Mouse (Mus musculus) lung, postnatal 0 days (tissue): ENCODE data around the gene Eml1. TPM values are rescaled to one million over a fixed set of nuclear protein-coding genes. Genes with fewer than 3 reads are reported as not detected.

Experiments used
- ATAC-seq: fragments of 200-750 bp; cut with Nextera tagmentation; 2 replicates; pipeline ENCODE4 v1.8.0; 2017; ENCODE audit warnings: moderate library complexity
- DNase-seq: peaks from one replicate; pipeline ENCODE4 v3.0.0-alpha.2; 2016; ENCODE audit warnings: low spot score
- H3K27ac ChIP-seq: fragments of 300-500 bp; sonication (generic); 2 replicates; pipeline ENCODE4 v1.5.1; 2014; ENCODE audit warnings: antibody characterized with exemption, mild to moderate bottlenecking, low read length, mixed read lengths
- H3K27me3 ChIP-seq: fragments of 300-500 bp; sonication (generic); replicated peaks from 2 replicates; pipeline ENCODE4 v1.6.1; 2014; ENCODE audit warnings: low read length, mixed read lengths; ENCODE audit not compliant: insufficient read depth
- H3K36me3 ChIP-seq: fragments of 300-500 bp; sonication (generic); 2 replicates; pipeline ENCODE4 v1.6.1; 2014; ENCODE audit warnings: low read length, mixed read lengths; ENCODE audit not compliant: insufficient read depth
- H3K4me1 ChIP-seq: fragments of 300-500 bp; sonication (generic); 2 replicates; pipeline ENCODE4 v1.6.1; 2014; ENCODE audit warnings: antibody characterized with exemption, low read depth, low read length, mixed read lengths; ENCODE audit not compliant: insufficient read depth
- H3K4me2 ChIP-seq: fragments of 300-500 bp; sonication (generic); replicated peaks from 2 replicates; pipeline ENCODE4 v1.6.1; 2014; ENCODE audit warnings: low read depth, mild to moderate bottlenecking, low read length, moderate library complexity, mixed read lengths
- H3K4me3 ChIP-seq: fragments of 300-500 bp; sonication (generic); 2 replicates; pipeline ENCODE4 v1.5.1; 2014; ENCODE audit warnings: low read depth, low read length
- H3K9ac ChIP-seq: fragments of 300-500 bp; sonication (generic); replicated peaks from 2 replicates; pipeline ENCODE4 v1.6.1; 2014; ENCODE audit warnings: low read depth, mild to moderate bottlenecking
- H3K9me3 ChIP-seq: fragments of 300-500 bp; sonication (generic); 2 replicates; pipeline ENCODE4 v1.6.1; 2016; ENCODE audit warnings: low read length, mixed read lengths
- CTCF ChIP-seq: IDR thresholded peaks from 2 replicates; pipeline ENCODE4 v1.5.1; 2016; ENCODE audit warnings: antibody characterized with exemption, mild to moderate bottlenecking
- EP300 ChIP-seq: IDR thresholded peaks from 2 replicates; pipeline ENCODE4 v1.6.1; 2016; ENCODE audit warnings: antibody characterized with exemption, mild to moderate bottlenecking, control low read depth
- WGBS: fragments of 180-500 bp; shearing (Covaris S2); extraction: QIAGEN DNeasy Blood & Tissue Kit; methylation state at CpG from one replicate; pipeline ENCODE4 v1.1.7; 2014; 5-methylcytosine and 5-hydroxymethylcytosine counted together
- polyA plus RNA-seq: library from polyadenylated mRNA; unstranded; fragments of >200 nt; fragmentation: Nextera tagmentation; extraction: Ambion mirVana; gene quantifications from 2 replicates; pipeline ENCODE4 v1.2.1, GENCODE M21; 2015

Eml1 gene
- polyA plus RNA-seq, 1 experiment from 2014 or later, result 55.0 TPM

DNA sequence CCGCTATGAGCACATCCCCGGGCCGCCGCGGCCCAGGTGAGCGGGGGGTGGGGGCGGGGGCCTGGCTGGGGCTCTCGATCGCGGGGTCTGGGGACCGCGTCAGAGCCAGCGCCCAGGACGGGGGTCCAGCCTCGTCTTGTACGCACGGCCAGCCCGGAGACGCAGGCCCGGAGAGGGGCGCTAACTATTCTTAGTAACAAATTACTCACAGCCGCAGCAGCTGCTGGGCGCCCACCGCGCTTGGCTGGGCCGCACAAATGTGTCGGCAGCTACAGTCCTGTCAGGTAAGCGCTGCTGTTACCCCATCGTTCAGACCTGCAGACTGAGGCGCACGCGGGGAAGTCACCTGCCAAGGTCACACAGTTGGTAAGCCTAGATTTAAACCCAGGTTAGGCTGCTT, 36.2 kb upstream of the Eml1 start:
- Histone ChIP-seq H3K4me2 (peak overlapping the region; percentile 96), H3K4me3 (peak overlapping the region; percentile 49), H3K27ac (no peak overlapping the region), H3K9me3 (no peaks in the 10 kb centered on the region), H3K9ac (0 out of 2 replicates have a peak overlapping the region, but pooled peaks have one; percentile 26), H3K36me3 (no peaks in the 10 kb centered on the region), H3K4me1 (peaks cover 11% of the 10 kb centered on the region; the same call in 1 of the 2 replicates), H3K27me3 (peaks cover 3% of the 10 kb centered on the region)
- no peak for DNase-seq
- WGBS, result 1% methylated on average over 32 of the region's 32 CpGs
- TF ChIP-seq CTCF, result no peak
- TF ChIP-seq EP300, result no peak
- ATAC-seq, result no peak; the same call in none of the 2 replicates

DNA sequence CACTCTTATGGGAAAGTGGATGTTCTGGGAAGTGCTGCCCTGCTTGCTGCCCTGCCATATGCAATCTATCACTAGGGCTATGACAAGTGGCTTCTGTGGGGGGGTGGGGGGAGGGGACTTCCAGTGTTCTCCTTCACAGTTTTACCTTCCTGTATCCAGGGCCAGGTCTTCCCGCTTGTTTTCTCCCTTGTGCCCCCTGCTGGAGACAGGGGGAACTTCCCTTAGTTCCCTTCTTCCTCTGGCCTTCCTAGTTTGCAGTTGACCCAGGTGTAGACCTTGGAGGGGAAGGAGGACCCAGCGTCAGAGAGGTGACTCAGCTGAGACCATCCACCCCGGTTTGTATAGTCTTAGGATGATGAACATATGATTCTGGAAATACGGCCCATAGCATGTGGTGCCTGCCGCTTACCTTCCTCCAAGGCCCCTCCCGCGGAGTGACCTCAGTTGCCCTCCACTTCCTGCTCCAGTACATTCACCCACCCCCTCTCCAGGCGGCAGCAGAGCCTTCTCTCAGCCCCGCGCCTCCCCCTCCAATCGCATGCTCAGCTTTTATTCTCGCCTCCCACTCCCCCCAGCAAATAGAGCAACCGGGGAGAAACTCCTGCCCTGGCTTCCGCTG, 32.1 kb upstream of the Eml1 start:
- Histone ChIP-seq H3K4me1 (peaks cover 4% of the 10 kb centered on the region; the same call in 1 of the 2 replicates), H3K27ac (no peak overlapping the region), H3K4me3 (no peak overlapping the region), H3K36me3 (no peaks in the 10 kb centered on the region), H3K4me2 (no peak overlapping the region), H3K9me3 (no peaks in the 10 kb centered on the region), H3K27me3 (peaks cover 3% of the 10 kb centered on the region; the same call in 1 of the 2 replicates), H3K9ac (no peak overlapping the region)
- DNase-seq (peak; percentile 66), ATAC-seq (no peak)
- WGBS, result 21% methylated on average over 13 of the region's 14 CpGs
- TF ChIP-seq CTCF (peak; percentile 87), EP300 (no peak)

DNA sequence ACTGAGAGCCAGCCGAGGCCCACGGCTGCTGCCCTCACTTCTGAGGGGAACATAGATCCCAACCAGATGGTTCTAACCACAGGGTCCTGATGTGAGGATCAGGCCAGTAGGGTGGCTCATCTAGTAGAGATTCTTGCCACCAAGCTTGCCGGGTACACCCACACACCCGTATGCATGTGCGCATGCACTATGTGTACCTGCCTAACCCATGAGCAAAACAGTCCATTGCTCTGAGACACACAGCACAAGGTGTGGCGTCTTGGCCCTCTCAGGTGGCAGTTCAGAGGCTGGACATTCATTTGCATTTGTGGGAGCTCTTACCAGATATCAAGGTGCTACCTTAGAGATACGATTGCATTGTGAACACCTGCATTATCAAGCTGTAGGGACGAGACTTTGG, 22.6 kb upstream of the Eml1 start:
- H3K36me3 ChIP-seq, result no peaks in the 10 kb centered on the region
- 79% methylated on average over 8 of the region's 8 CpGs for WGBS

DNA sequence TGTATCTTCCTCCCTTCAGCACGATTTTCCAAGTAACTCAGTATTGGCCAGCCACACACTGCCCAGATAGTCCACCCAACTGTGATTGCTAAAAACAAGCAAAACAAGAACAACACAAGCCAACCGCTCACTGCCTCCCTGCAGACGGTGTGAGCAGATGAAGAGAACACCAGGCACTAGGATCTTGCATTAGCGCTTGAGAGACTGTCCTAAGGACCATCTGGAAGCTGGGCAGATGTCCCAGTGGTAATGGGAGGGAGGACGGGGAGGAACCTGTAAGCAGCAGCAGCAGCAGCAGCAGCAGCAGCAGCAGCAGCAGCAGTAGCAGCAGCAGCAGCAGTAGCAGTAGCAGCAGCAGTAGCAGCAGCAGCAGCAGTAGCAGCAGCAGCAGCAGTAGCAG, 21.7 kb upstream of the Eml1 start:
- H3K4me3 ChIP-seq, result no peak overlapping the region
- H3K27ac ChIP-seq, result no peak overlapping the region
- no peaks in the 10 kb centered on the region for H3K36me3 ChIP-seq
- 47% methylated on average over 5 of the region's 5 CpGs for whole genome bisulfite sequencing
- no peaks in the 10 kb centered on the region for H3K9me3 ChIP-seq
- no peak for TF ChIP-seq CTCF
- no peak for TF ChIP-seq EP300
- H3K4me2 ChIP-seq, result no peak overlapping the region
- H3K4me1 ChIP-seq, result no peaks in the 10 kb centered on the region
- no peak for DNase-seq
- H3K27me3 ChIP-seq, result 0 out of 2 replicates have a peak, but pooled peaks cover 16% of the 10 kb centered on the region
- no peak for ATAC-seq
- H3K9ac ChIP-seq, result no peak overlapping the region

More for the DNA sequence above, 22.6 kb upstream of the Eml1 start:
- H3K9me3 ChIP-seq, result no peaks in the 10 kb centered on the region
- H3K9ac ChIP-seq, result no peak overlapping the region
- DNase-seq (no peak), ATAC-seq (no peak)
- TF ChIP-seq CTCF (no peak), EP300 (no peak)
- 0 out of 2 replicates have a peak, but pooled peaks cover 9% of the 10 kb centered on the region for H3K27me3 ChIP-seq
- H3K4me2 ChIP-seq, result no peak overlapping the region
- no peak overlapping the region for H3K4me3 ChIP-seq
- H3K27ac ChIP-seq, result no peak overlapping the region
- no peaks in the 10 kb centered on the region for H3K4me1 ChIP-seq

DNA sequence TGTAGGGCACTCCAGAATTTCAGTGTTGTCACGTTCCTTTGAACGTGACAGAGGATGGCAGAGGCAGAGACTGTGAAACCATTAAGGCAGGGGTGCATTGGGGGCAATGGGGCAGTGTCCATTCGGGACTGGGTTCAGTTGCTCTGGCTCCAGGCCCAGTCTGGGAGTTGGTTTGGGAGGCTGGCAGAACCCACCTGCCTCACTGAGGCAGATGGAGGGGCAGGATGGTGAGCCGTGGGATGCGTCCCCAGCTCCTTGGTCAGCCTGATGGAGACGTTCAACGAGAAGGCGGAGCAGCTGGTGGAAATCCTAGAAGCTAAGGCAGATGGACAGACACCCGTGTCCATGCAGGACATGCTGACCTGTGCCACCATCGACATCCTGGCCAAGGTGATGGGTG, 19.8 kb upstream of the Eml1 start:
- Histone ChIP-seq H3K27me3 (0 out of 2 replicates have a peak, but pooled peaks cover 20% of the 10 kb centered on the region), H3K4me2 (no peak overlapping the region), H3K27ac (no peak overlapping the region), H3K9ac (no peak overlapping the region), H3K4me3 (no peak overlapping the region), H3K9me3 (no peaks in the 10 kb centered on the region), H3K4me1 (no peaks in the 10 kb centered on the region), H3K36me3 (no peaks in the 10 kb centered on the region)
- no peak for DNase-seq
- WGBS, result 73% methylated on average over 10 of the region's 10 CpGs
- no peak for ATAC-seq
- TF ChIP-seq EP300 (no peak), CTCF (no peak)

DNA sequence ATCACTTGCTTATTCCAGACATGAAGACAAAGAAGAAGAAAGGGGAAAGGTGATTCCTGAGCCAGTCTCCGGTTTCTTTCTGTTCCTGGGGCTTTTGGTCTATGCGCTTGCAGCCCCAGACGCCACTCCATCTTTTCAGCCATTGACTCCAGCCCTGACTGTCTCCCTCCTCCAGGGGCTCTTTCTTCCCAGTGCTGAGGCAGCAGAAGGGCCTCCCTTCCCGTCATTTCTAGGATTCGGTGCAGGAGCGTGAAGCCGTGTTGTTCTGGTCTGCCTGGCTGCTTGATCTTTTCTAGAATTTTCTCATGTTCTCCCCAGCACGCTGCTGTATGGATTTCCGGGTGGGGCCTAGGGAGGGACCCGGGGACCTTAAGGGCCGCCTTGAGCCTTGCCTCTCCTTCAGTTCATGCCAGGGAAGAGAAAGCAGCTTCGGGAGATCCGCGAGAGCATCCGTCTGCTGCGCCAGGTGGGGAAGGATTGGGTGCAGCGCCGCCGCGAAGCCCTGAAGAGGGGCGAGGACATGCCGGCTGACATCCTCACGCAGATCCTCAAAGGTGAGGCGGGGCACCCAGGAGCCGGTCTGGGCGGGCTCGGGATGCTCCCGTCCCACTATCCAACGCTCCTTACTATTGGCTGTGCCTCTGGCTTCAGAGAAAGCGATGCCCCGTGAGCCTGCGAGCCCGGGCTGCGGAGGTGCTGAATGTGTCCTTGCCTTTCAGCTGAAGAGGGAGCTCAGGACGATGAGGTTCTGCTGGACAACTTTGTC, 18.2 kb upstream of the Eml1 start:
- H3K9me3 ChIP-seq, result no peaks in the 10 kb centered on the region
- 10% methylated on average over 35 of the region's 35 CpGs for WGBS
- TF ChIP-seq EP300 (no peak), CTCF (no peak)
- no peak for DNase-seq
- no peak overlapping the region for H3K27ac ChIP-seq
- H3K4me3 ChIP-seq, result no peak overlapping the region
- H3K4me2 ChIP-seq, result peak overlapping the region; percentile 20
- no peak for ATAC-seq
- H3K27me3 ChIP-seq, result 0 out of 2 replicates have a peak, but pooled peaks cover 20% of the 10 kb centered on the region
- H3K36me3 ChIP-seq, result no peaks in the 10 kb centered on the region
- H3K4me1 ChIP-seq, result no peaks in the 10 kb centered on the region
- no peak overlapping the region for H3K9ac ChIP-seq
